Mouse (Mus musculus) CH12.LX (cell line): ENCODE results near the gene Cyth3. TPM values are rescaled to one million over a fixed set of nuclear protein-coding genes. Genes with fewer than 3 reads are reported as not detected.

Source experiments
- DNase-seq: peaks from one replicate; pipeline ENCODE4 v3.0.0-alpha.2; 2013; ENCODE audit errors: extremely low read depth
- H3K27ac ChIP-seq: 2 replicates; pipeline ENCODE4 v1.5.1; 2012; ENCODE audit warnings: low read depth, mild to moderate bottlenecking, control low read depth, moderate library complexity; ENCODE audit not compliant: insufficient read depth
- H3K27me3 ChIP-seq: replicated peaks from 2 replicates; pipeline ENCODE3; 2012; ENCODE audit warnings: inconsistent platforms
- H3K36me3 ChIP-seq, 2 experiments: replicated peaks in 1 of 2; 2 replicates each; pipeline versions ENCODE3 to v1.6.1; 2012; ENCODE audit warnings: inconsistent platforms in 1 of 2, low read length in 1 of 2, mild to moderate bottlenecking in 1 of 2, mixed read lengths in 1 of 2, moderate library complexity in 1 of 2; ENCODE audit not compliant: control insufficient read depth in 1 of 2, insufficient read depth in 1 of 2
- H3K4me1 ChIP-seq, 2 experiments: 2 replicates each; pipeline ENCODE4 v1.6.1; 2012; ENCODE audit warnings: inconsistent platforms in 1 of 2, moderate library complexity in 1 of 2; ENCODE audit not compliant: insufficient read depth in 2 of 2, control insufficient read depth in 1 of 2
- H3K4me2 ChIP-seq: 2 replicates; pipeline ENCODE4 v1.6.1; 2012; ENCODE audit warnings: low read depth, mild to moderate bottlenecking, control low read depth; ENCODE audit not compliant: poor library complexity, insufficient read depth, severe bottlenecking
- H3K4me3 ChIP-seq, 3 experiments: fragments of 150-350 bp in 1 of 3; sonication (generic) in 1 of 3; replicated peaks in 1 of 3; 2 replicates each; pipeline versions ENCODE3 to v1.5.1; 2011 to 2012; ENCODE audit warnings: low read depth in 2 of 3, low read length in 2 of 3, mild to moderate bottlenecking in 2 of 3, moderate library complexity in 2 of 3, control low read depth in 1 of 3, improper control_type of control experiment in 1 of 3, inconsistent platforms in 1 of 3, mixed read lengths in 1 of 3; ENCODE audit not compliant: poor library complexity in 1 of 3
- H3K79me2 ChIP-seq: replicated peaks from 2 replicates; pipeline ENCODE4 v1.6.1; 2012; ENCODE audit warnings: mild to moderate bottlenecking, moderate library complexity; ENCODE audit not compliant: control insufficient read depth, poor library complexity, insufficient read depth, severe bottlenecking; ENCODE audit errors: extremely low read depth
- H3K9ac ChIP-seq: 2 replicates; pipeline ENCODE4 v1.6.1; 2012; ENCODE audit warnings: low read depth, mild to moderate bottlenecking, control low read depth, moderate library complexity; ENCODE audit not compliant: insufficient read depth
- H3K9me3 ChIP-seq: replicated peaks from 2 replicates; pipeline ENCODE3; 2012; ENCODE audit warnings: low read length, inconsistent platforms, mixed read lengths
- BHLHE40 ChIP-seq: IDR thresholded peaks from 2 replicates; pipeline ENCODE4 v1.6.1; 2011; ENCODE audit warnings: mild to moderate bottlenecking, low read depth, low read length, improper control_type of control experiment
- CHD1 ChIP-seq: IDR thresholded peaks from 2 replicates; pipeline ENCODE4 v1.6.1; 2012; ENCODE audit warnings: low read depth, low read length, improper control_type of control experiment, inconsistent platforms
- ETS1 ChIP-seq: conservative IDR thresholded peaks from 2 replicates; pipeline ENCODE4 v1.6.1; 2012; ENCODE audit warnings: low read depth, mild to moderate bottlenecking, inconsistent platforms, low read length, improper control_type of control experiment, moderate library complexity
- GABPA ChIP-seq: IDR thresholded peaks from 2 replicates; pipeline ENCODE4 v1.6.1; 2012; ENCODE audit warnings: low read depth, low read length, improper control_type of control experiment, inconsistent platforms; ENCODE audit not compliant: insufficient replicate concordance
- HCFC1 ChIP-seq: IDR thresholded peaks from 2 replicates; pipeline ENCODE4 v1.6.1; 2012; ENCODE audit warnings: low read depth, mild to moderate bottlenecking, inconsistent platforms, low read length, improper control_type of control experiment
- MAZ ChIP-seq: IDR thresholded peaks from 2 replicates; pipeline ENCODE4 v1.6.1; 2012; ENCODE audit warnings: low read depth, mild to moderate bottlenecking, inconsistent platforms, low read length, improper control_type of control experiment, moderate library complexity
- MEF2A ChIP-seq: IDR thresholded peaks from 2 replicates; pipeline ENCODE4 v1.6.1; 2014; ENCODE audit warnings: low read depth, mild to moderate bottlenecking, inconsistent platforms, low read length, improper control_type of control experiment, borderline replicate concordance
- MYC ChIP-seq: IDR thresholded peaks from 2 replicates; pipeline ENCODE4 v1.6.1; 2011; ENCODE audit warnings: low read depth, mild to moderate bottlenecking, improper control_type of control experiment, low read length
- NELFE ChIP-seq: IDR thresholded peaks from 2 replicates; pipeline ENCODE4 v1.6.1; 2011; ENCODE audit warnings: low read depth, low read length, improper control_type of control experiment
- RAD21 ChIP-seq: IDR thresholded peaks from 2 replicates; pipeline ENCODE4 v1.6.1; 2011; ENCODE audit warnings: low read depth, mild to moderate bottlenecking, low read length, improper control_type of control experiment, moderate library complexity
- RCOR1 ChIP-seq: conservative IDR thresholded peaks from 2 replicates; pipeline ENCODE4 v1.6.1; 2012; ENCODE audit warnings: low read depth, mild to moderate bottlenecking, inconsistent platforms, low read length, improper control_type of control experiment
- UBTF ChIP-seq: IDR thresholded peaks from 2 replicates; pipeline ENCODE4 v1.6.1; 2012; ENCODE audit warnings: low read depth, mild to moderate bottlenecking, inconsistent platforms, low read length, improper control_type of control experiment, moderate library complexity
- USF2 ChIP-seq: conservative IDR thresholded peaks from 2 replicates; pipeline ENCODE4 v1.6.1; 2011; ENCODE audit warnings: low read depth, low read length, improper control_type of control experiment
- ZMIZ1 ChIP-seq: IDR thresholded peaks from 2 replicates; pipeline ENCODE4 v1.6.1; 2012; ENCODE audit warnings: low read depth, mild to moderate bottlenecking, inconsistent platforms, low read length, improper control_type of control experiment
- dilution Hi-C: fragments of 300-500 bp; cut with MboI; formaldehyde crosslinking; loops from 2 replicates; pipeline ENCODE4 v1.14.3; 2020; ENCODE audit warnings: low sequenced_read_pairs; ENCODE audit not compliant: extremely low pct_unique_long_range_greater_than_20kb, extremely low pct_ligation_motif_present
- in situ Hi-C: fragments of 300-500 bp; cut with MboI; formaldehyde crosslinking; loops from 3 replicates; pipeline ENCODE4 v1.14.3; 2019; ENCODE audit warnings: low sequenced_read_pairs, low pct_ligation_motif_present, low pct_unique_long_range_greater_than_20kb, mixed read lengths
- polyA plus RNA-seq: library from polyadenylated mRNA; unstranded; fragments of >175 nt; gene quantifications from 2 replicates; pipeline ENCODE4 v1.2.1, GENCODE M21; 2012; ENCODE audit warnings: low read depth; ENCODE audit not compliant: insufficient read length
- total RNA-seq, 2 experiments: library from RNA; depleted of rRNA; stranded (reverse); fragments of 300-350 nt in 1 of 2; fragments of >200 nt in 1 of 2; gene quantifications; 2 replicates each; pipeline ENCODE4 v1.2.3; 2012 to 2014

Gene Cyth3
- total and polyA plus RNA-seq, 3 experiments = 3.3 to 5.4 (median 4.8) TPM

- Histone ChIP-seq H3K36me3 (no peaks in the 10 kb centered on the region), H3K4me2 (no peak overlapping the region), H3K4me1 (peaks cover 7 to 43% of the 10 kb centered on the region in 2 experiments), H3K4me3 (no peak overlapping the region), H3K9ac (no peak overlapping the region), H3K79me2 (no peaks in the 10 kb centered on the region), H3K27me3 (no peaks in the 10 kb centered on the region), H3K9me3 (no peaks in the 10 kb centered on the region), H3K27ac (no peak overlapping the region)
- dilution Hi-C loops = no loop called here
- in situ Hi-C loops = no loop called here
- no peak for DNase-seq
- no peak for TF ChIP-seq ETS1
- TF ChIP-seq MAZ = no peak
- TF ChIP-seq MYC = no peak
Observed at GRCm38 (mm10) chr5:143676218-143676985, 54.2 kb downstream of the Cyth3 start.

- H3K27me3 ChIP-seq = no peaks in the 10 kb centered on the region
- dilution Hi-C loops = no loop called here
- no peak overlapping the region for H3K27ac ChIP-seq
- no peak overlapping the region for H3K9ac ChIP-seq
- H3K4me2 ChIP-seq = no peak overlapping the region
- H3K36me3 ChIP-seq = no peaks in the 10 kb centered on the region
- TF ChIP-seq MYC (no peak), BHLHE40 (no peak), RCOR1 (no peak), ZMIZ1 (no peak), NELFE (no peak), USF2 (no peak), UBTF (no peak), MEF2A (no peak), CHD1 (no peak), GABPA (no peak), RAD21 (no peak), HCFC1 (no peak)
- H3K4me1 ChIP-seq = peaks cover 7 to 43% of the 10 kb centered on the region in 2 experiments
- H3K4me3 ChIP-seq = no peak overlapping the region
- no peaks in the 10 kb centered on the region for H3K79me2 ChIP-seq
- no peaks in the 10 kb centered on the region for H3K9me3 ChIP-seq
- in situ Hi-C loops = no loop called here
- DNase-seq = no peak
Observed at GRCm38 (mm10) chr5:143677363-143677762, 55.1 kb downstream of the Cyth3 start.
